Mouse (Mus musculus): ENCODE data around the gene Hist2h2aa2. TPM values are rescaled to one million over a fixed set of nuclear protein-coding genes. Genes with fewer than 3 reads are reported as not detected.
"Not testable (repeated sequence)": the region's sequence is repeated elsewhere in the genome, so short reads cannot be mapped to it uniquely, and the experiment has no call there.

Gene Hist2h2aa2
- polyA plus RNA-seq, 1 experiment, result 41.2 TPM

GRCm38 (mm10) chr3:96236834-96237334 is 3.2 kb downstream of the Hist2h2aa2 start:
- no peak for DNase-seq (ENCODE audit: low spot score)

- no peak for DNase-seq (ENCODE audit: low spot score)
These were observed 4.2 kb downstream of the Hist2h2aa2 start for GRCm38 (mm10) chr3:96235836-96236235.

GRCm38 (mm10) chr3:96234914-96235313 is 5.2 kb downstream of the Hist2h2aa2 start:
- no peak for DNase-seq (ENCODE audit: low spot score)

DNA sequence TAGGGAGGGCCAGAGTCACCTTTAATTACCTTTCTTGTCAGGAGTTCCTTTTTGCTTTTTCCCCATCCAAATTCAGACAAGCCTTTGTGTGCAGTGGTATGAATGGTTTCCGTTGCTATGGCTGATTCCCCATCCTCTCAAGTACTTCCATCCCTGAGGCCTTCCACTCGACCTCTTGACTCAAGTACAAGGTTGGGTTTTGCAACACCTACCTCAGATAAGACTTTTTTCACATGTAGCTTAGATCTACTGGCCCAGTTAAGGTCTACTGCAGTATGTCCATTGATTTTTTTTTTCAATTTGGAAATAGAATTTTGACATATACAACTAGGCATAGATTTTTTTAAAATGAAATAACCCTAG is 8.3 kb downstream of the Hist2h2aa2 start:
- DNase-seq (ENCODE audit: low spot score), result no peak

GRCm38 (mm10) chr3:96230910-96231757 is 8.9 kb downstream of the Hist2h2aa2 start:
- DNase-seq (ENCODE audit: low spot score), result no peak

DNA sequence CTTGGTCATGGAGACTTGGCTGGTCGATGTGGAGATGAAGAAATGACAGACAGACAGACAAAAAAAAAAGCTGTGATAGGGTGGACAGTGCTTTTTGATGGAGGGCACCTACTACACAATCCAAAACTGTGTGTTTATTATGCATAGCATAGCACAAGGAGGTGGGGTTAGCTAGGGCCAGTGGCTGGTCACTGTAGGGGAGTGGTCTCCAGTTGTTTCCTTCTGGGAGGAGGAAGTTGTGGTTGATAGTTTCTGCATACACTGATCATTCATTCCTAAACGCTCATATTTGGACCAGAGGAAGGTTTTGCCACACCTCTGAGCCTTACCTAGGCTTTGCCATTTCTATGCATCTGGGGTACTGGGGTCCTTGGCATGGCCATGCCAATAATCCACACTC is 9.7 kb downstream of the Hist2h2aa2 start:
- no peak for DNase-seq (ENCODE audit: low spot score)

GRCm38 (mm10) chr3:96228828-96229227 is 11.2 kb downstream of the Hist2h2aa2 start:
- no peak for DNase-seq (ENCODE audit: low spot score)

DNA sequence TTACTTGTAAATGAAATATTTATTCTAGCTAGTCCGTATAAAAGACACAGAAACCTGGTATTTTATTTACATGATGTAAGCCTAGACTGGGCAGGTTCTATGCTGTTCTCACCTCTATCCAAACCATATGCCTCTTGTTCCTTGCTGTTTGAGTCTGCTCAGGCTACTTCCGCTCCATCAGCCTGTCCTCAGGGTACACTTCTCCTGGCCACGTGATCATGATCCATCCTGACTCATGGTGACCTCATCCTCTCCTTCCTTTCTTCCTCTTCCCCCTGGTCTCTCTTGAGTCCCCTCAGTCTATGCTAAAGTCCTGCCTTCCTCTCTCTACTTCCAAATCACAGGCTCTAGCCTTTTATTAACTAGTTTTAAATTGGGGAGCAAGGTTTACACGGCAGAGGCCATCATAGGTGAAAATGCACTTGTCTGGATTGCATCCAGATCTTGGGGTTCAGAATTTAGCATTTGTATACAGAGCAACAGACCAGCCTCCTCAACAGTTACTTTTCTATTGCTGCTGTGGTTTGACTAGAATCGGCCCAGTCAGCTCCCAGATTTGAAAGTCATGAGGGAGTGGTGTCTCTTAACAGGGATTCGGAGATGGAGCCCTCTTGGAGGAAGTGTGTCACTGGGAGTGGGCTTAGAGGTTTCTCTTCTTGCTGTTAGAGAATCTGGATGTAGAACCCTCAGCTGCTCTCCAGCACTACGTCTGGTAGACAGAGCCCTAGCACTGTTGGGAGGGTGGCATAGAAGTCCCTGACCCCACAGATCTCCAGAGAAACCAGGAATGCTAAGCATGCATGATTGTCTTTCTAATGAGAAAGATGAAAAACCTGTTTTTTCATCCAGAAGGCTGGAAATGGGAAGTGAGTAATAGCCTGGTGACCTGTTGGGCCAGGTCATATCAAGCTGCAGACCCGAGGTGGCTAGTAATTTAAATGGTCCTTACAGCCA is 13.1 kb downstream of the Hist2h2aa2 start:
- no peak for DNase-seq (ENCODE audit: low spot score)

- DNase-seq (ENCODE audit: low spot score), result no peak
These were observed 14.7 kb downstream of the Hist2h2aa2 start for GRCm38 (mm10) chr3:96225421-96225820.

DNA sequence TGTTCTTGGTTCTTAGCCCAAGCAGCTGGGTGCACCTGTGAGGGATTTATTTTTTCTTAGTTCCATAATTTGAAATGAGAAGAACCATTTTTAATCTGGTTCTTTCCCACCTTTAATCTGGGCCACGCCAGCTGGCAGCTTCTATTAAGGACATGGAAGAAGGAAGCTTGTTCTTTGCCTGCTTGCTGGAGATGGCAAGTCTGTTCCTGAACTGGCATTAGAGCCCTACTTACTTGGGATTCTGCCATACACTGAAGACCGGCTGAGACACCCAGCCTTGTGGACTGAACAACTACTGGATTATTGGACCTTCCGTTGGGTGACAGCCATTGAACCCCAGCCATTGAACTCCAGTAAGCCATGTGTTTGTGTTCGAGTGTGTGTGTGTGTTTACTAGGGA is 17.3 kb downstream of the Hist2h2aa2 start:
- DNase-seq (ENCODE audit: low spot score), result no peak

DNA sequence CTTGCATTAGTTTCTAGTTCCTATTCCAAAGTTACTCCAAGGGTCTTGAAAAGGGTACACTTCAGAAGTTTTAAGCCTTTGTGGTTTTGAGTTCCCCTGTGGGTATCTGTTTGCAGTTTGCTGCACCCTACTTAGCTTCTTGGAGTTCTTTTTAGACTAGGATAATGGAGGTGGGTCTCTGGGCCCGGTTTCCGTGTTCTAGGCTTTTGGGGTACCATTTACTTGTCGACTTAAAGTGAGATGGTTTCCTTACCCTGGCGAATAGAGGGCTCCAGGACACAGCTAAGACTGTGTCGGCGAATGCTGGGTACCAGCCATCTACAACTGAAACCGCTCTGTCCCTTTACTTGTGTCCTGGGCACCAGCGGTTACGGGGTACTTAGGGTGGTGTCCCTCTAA is 18.4 kb downstream of the Hist2h2aa2 start:
- no peak for DNase-seq (ENCODE audit: low spot score)

DNA sequence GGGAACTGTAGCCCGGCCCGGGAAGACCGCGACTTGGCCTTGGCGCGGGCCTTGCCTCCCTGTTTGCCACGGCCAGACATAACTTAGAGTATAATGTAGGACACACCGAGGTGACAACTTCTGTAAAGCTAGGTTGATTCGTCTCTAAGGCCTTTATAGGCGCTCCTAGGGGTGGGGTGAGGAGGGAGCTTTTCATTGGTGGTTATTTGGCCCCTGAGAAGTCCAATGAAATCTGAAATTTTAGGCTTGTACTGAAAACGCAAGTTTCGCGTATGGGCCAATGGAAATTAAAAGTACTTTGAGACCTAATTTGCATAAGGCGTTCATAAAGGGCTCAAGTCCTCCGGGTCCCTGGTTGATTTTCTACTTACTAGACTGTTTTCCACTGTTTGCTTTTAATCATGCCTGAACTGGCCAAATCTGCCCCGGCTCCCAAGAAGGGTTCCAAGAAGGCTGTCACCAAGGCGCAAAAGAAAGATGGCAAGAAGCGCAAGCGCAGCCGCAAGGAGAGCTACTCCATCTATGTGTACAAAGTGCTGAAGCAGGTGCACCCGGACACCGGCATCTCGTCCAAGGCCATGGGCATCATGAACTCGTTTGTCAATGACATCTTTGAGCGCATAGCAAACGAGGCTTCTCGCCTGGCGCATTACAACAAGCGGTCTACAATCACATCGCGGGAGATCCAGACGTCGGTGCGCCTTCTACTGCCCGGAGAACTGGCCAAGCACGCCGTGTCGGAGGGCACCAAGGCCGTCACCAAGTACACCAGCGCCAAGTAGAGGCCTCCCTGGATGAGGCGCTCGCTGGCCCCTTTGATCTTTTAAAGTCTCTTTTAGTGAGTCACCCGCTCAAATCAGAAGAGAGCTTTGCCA is 19.1 kb downstream of the Hist2h2aa2 start, which contains the start of the genes Hist2h2ac and Hist2h2be:
TSS of gene Hist2h2ac (minus strand) at position 116 of the 875 bp plus-strand sequence.
TSS of gene Hist2h2be (plus strand) at position 355 of the 875 bp plus-strand sequence.
- DNase-seq (ENCODE audit: low spot score), result peak; percentile 72

GRCm38 (mm10) chr3:96220131-96220764 is 19.8 kb downstream of the Hist2h2aa2 start:
- peak; percentile 67 for DNase-seq (ENCODE audit: low spot score)

DNA sequence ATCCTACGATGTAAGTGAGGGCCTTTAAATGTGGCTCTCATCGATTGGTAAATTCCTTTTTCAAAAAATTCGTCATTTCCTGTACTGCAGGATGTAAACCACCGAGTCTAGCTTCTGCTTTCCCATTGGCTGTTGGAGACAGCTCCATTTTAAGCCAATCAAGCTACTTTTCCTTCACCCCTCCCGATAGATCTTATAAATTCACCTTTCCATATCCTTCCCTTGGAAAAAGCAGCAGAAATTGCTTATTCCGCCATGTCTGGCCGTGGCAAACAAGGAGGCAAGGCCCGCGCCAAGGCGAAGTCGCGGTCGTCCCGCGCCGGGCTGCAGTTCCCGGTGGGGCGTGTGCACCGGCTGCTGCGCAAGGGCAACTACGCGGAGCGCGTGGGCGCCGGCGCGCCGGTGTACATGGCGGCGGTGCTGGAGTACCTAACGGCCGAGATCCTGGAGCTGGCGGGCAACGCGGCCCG is 20.4 kb downstream of the Hist2h2aa2 start, which contains the start of the genes Bola1 and Hist2h2ab:
TSS of gene Bola1 (minus strand) at position 49 of the 470 bp plus-strand sequence.
TSS of gene Hist2h2ab (plus strand) at position 205 of the 470 bp plus-strand sequence.
- peak; percentile 84 for DNase-seq (ENCODE audit: low spot score)

- DNase-seq (ENCODE audit: low spot score), result no peak
These were observed 20.9 kb downstream of the Hist2h2aa2 start for GRCm38 (mm10) chr3:96219191-96219641.

DNA sequence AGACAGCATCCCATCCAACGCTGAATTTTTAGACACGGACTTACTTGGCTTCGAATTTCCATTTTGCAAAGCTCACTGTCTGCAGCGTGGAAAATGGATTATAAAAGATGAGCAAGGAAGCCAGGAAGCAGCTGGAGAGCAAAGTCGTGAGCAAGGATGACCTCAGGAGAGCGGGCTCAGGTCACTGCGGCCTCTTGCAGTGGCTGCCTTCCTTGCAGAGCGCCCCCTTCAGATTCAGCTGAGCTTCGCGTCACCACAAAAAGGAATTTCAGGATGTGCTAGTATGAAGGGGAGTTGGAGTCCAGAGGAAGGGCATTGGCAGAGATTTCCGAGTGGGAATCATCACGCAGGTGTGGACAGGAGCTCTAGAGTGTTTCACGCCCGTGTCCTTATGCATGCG is 30.8 kb downstream of the Hist2h2aa2 start:
- no peak for DNase-seq (ENCODE audit: low spot score)

- no peak for DNase-seq (ENCODE audit: low spot score)
These were observed 32.3 kb downstream of the Hist2h2aa2 start for GRCm38 (mm10) chr3:96207819-96208218.

GRCm38 (mm10) chr3:96199731-96200130 is 40.3 kb downstream of the Hist2h2aa2 start:
- DNase-seq (ENCODE audit: low spot score), result no peak

DNA sequence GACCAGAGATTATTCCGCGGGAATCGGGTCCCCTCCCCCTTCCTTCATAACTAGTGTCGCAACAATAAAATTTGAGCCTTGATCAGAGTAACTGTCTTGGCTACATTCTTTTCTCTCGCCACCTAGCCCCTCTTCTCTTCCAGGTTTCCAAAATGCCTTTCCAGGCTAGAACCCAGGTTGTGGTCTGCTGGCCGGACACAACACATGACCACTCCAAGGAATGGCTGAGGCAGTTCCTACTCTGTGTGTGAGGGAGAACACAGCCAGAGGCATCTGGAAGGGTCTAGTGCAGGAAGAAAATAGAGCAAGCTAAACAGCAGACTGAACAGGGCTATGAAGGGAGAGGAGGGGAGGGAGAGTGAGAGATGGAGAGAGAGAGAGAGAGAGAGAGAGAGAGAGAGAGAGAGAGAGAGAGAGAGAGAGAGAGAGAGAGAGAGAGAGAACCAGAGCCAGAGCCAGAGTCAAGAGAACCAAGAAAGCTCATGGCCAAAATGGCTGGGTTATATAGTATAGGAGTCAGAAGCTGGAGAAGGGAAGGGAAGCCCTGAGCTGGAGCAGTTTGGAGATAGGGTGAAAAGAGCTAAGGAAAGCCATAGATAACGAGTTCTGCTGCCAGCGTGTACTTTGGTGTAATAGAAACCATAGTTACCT is 41.4 kb downstream of the Hist2h2aa2 start:
- DNase-seq (ENCODE audit: low spot score), result not testable (repeated sequence)

DNA sequence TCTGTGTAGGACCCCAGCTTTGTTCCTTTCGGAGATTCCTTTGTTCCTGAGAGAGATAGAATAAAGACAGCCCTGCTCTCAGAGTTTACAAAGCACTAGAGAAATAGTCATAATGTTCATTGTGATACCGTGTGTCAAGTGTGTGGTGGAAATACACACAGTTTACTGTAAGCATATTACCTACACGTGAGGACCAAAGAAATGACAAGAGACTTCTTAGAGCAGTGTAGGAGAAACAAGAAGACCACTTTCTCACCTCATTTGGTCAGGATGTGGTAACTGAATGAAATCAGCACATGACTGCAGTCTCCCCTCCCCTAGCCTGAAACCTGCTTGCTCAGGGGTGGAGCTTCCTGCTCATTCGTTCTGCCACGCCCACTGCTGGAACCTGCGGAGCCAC is 41.9 kb downstream of the Hist2h2aa2 start:
- no peak for DNase-seq (ENCODE audit: low spot score)

Data from urinary bladder, adult 2 months (tissue).